Mouse (Mus musculus) spleen, adult 2 months (tissue): ENCODE results near the gene Taf6. TPM values are rescaled to one million over a fixed set of nuclear protein-coding genes. Genes with fewer than 3 reads are reported as not detected.

Source experiments
- DNase-seq, 2 experiments: peaks; one replicate each; pipeline versions ENCODE4 v3.0.0 to v3.0.0-alpha.2; 2012 to 2021; ENCODE audit warnings: low spot score in 2 of 2, low read depth in 1 of 2
- H3K27ac ChIP-seq: fragments of 200-500 bp; 2 replicates; pipeline ENCODE4 v1.5.1; 2012; ENCODE audit warnings: low read length, inconsistent platforms; ENCODE audit not compliant: insufficient read depth
- H3K27me3 ChIP-seq: fragments of 200-500 bp; 2 replicates; pipeline ENCODE4 v1.6.1; 2012; ENCODE audit warnings: mild to moderate bottlenecking, moderate library complexity, low read length, inconsistent platforms; ENCODE audit not compliant: control insufficient read depth, insufficient read depth
- H3K36me3 ChIP-seq: fragments of 200-500 bp; 2 replicates; pipeline ENCODE4 v1.6.1; 2012; ENCODE audit warnings: mild to moderate bottlenecking, low read length, inconsistent platforms; ENCODE audit not compliant: control insufficient read depth, insufficient read depth
- H3K4me1 ChIP-seq: fragments of 200-500 bp; 2 replicates; pipeline ENCODE4 v1.6.1; 2011; ENCODE audit warnings: inconsistent platforms; ENCODE audit not compliant: control insufficient read depth, insufficient read depth, insufficient read length
- H3K4me3 ChIP-seq: fragments of 200-500 bp; 2 replicates; pipeline ENCODE4 v1.5.1; 2011; ENCODE audit warnings: mild to moderate bottlenecking, inconsistent platforms; ENCODE audit not compliant: insufficient read depth, insufficient read length; ENCODE audit errors: extremely low read depth
- CTCF ChIP-seq: fragments of 200-500 bp; IDR thresholded peaks from 2 replicates; pipeline ENCODE4 v1.5.1; 2011; ENCODE audit warnings: mild to moderate bottlenecking, inconsistent platforms; ENCODE audit not compliant: insufficient read depth, insufficient read length, insufficient replicate concordance; ENCODE audit errors: extremely low read depth
- POLR2A ChIP-seq: fragments of 200-500 bp; IDR thresholded peaks from 2 replicates; pipeline ENCODE4 v1.6.1; 2011; ENCODE audit warnings: low read depth, low read length, inconsistent platforms
- WGBS: fragments of 180-500 bp; shearing (Covaris S2); methylation state at CpG from one replicate; pipeline ENCODE4 v1.1.7; 2018; 5-methylcytosine and 5-hydroxymethylcytosine counted together
- polyA plus RNA-seq: library from polyadenylated mRNA; depleted of rRNA; stranded (reverse); fragments of >200 nt; gene quantifications from 2 replicates; pipeline ENCODE4 v1.2.3, GENCODE M21; 2012; rRNA removed

Taf6 gene
- polyA plus RNA-seq = 38.6 and 50.6 TPM in 2 replicates

DNA sequence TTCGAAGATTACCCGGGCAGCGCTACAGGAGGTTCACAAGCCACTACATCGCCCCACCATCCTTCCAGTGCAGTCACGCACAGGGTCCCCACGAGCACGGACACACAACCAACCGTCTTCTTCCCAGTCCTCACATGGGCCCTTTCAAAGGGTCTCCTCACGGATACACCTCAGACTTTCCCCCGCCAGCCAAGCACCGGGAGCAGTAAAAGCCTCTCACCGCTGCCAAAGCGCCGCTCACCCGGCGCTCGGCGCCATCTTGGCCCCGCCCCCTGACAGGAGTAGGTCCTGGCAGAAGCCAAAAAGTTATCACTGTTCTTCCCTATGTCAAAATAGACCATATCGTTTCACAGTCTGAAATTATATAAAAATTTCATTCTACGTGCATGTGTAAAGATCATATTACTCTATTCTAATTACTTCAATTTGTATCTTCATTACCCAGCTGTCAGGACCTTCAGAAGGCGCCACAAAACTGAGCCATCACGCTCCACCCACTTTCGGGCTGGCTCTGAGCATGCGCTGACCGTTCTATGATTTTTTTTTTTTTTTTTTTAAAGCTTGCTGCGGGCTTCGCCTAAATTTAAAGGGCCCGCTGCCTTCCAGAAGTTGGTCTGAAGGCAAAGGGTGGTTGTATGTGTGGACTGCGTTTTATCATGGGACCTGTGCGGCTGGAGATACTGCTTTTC lies at the start of gene Taf6, which contains the start of gene Cnpy4:
Taf6 (minus strand) TSS at position 502 of the 689 bp plus-strand sequence.
Cnpy4 (plus strand) TSS at position 536 of the 689 bp plus-strand sequence.
- WGBS = under 1% methylated on average over 31 of the region's 31 CpGs
- peaks cover 11% of the 10 kb centered on the region for H3K36me3 ChIP-seq
- peak; percentile 77 to 88 for DNase-seq

DNA sequence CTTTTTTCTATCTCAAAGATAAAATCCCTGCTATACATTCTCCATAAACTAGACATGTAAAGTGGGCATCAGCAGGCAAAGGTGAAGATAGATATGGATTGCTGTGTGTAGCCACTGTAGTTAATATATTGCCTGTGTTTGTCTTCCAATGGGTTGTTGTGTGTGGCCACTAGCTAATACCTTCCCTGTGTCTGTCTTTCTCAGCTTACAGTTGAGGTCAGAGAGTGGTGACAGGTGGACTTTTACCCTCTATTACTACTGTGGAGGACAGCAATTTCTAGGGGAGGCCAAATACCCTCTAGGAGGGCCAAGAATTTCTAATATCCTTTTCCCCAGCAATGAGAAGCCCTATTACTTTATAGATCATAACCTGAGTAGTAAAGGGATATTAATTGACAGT lies 47.0 kb upstream of the Taf6 start:
- TF ChIP-seq CTCF = no peak
- no peak for TF ChIP-seq POLR2A
- Histone ChIP-seq H3K4me3 (no peak overlapping the region), H3K27ac (no peak overlapping the region), H3K27me3 (no peaks in the 10 kb centered on the region), H3K4me1 (no peaks in the 10 kb centered on the region), H3K36me3 (no peaks in the 10 kb centered on the region)
- no peak for DNase-seq

More for the DNA sequence above, at the start of gene Taf6, which contains the start of gene Cnpy4:
- Histone ChIP-seq H3K27me3 (no peaks in the 10 kb centered on the region), H3K4me3 (peak within 1 kb of the TSS; percentile 98), H3K27ac (peak within 1 kb of the TSS; percentile 79), H3K4me1 (no peaks in the 10 kb centered on the region)
- TF ChIP-seq POLR2A (peak; percentile 90), CTCF (no peak)

DNA sequence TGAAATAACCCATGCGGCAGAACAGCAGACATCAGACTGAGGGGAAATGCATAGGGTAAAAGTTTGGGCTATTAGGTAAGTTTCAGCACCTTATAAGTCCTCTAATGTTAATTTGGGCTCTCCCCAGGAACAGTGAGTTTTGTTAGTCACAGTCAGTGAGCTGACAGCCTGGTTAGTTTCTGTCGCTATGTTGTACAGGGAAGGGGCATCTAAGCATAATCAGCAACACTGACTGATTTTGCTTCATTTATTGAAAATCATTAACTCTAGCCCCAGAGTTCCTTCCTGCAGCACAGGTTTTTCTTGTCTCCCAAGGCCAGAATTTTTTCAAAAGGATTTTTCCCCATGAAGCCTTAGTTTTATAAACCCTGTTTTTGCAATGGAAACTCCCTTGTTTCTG lies 46.5 kb upstream of the Taf6 start:
- Histone ChIP-seq H3K36me3 (no peaks in the 10 kb centered on the region), H3K27ac (no peak overlapping the region), H3K4me1 (no peaks in the 10 kb centered on the region), H3K4me3 (no peak overlapping the region), H3K27me3 (no peaks in the 10 kb centered on the region)
- DNase-seq = no peak
- TF ChIP-seq POLR2A (no peak), CTCF (no peak)
- WGBS = 95% methylated on average over 2 of the region's 2 CpGs

DNA sequence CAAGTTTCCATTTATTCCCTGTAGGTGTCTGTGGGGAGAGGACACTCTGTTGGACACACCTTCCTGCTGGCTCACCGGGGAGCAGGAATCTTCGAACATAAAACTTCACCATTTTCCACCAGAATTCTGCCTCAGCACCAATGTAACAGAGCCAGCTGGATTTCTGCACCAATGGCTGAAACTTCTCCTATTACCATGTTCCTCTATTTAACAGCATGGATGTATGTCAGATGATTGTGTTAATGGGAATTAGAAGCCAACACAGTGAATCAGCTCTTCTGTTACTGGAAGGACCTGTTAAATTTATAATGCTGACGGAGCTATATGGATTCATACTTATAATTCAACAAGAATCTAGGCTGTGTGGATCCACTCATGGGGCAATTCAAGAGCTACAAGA lies 42.3 kb upstream of the Taf6 start:
- no peak for TF ChIP-seq CTCF
- TF ChIP-seq POLR2A = no peak
- 87% methylated on average over 3 of the region's 3 CpGs for WGBS
- peaks cover 4% of the 10 kb centered on the region; the same call in 1 of the 2 replicates for H3K4me1 ChIP-seq

DNA sequence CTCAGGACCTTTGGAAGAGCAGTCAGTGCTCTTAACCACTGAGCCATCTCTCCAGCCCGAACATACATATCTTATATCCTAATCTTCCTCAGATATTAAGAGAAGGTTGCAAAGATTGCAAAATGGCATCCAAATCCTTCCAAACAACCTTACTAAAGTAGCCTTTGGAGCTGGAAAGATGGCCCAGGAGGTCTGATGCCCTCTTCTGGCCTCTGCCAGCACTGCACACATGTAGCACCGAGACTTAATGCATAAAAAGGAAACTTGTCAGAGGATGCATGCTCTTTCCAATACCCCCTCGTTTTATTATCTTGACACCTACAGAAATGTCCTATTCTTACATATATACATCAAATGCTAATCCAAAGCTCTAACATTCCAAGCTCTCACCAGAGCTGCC lies 40.8 kb upstream of the Taf6 start:
- no peaks in the 10 kb centered on the region for H3K27me3 ChIP-seq
- peaks cover 4% of the 10 kb centered on the region; the same call in 1 of the 2 replicates for H3K4me1 ChIP-seq
- TF ChIP-seq CTCF (peak; percentile 29; the same call in 1 of the 2 replicates), POLR2A (no peak)
- no peaks in the 10 kb centered on the region for H3K36me3 ChIP-seq
- DNase-seq = peak; percentile 7 to 57
- WGBS = 38% methylated on average over 3 of the region's 3 CpGs
- H3K4me3 ChIP-seq = no peak overlapping the region
- no peak overlapping the region for H3K27ac ChIP-seq

More for the DNA sequence above, 42.3 kb upstream of the Taf6 start:
- no peak overlapping the region for H3K27ac ChIP-seq
- DNase-seq = no peak
- no peaks in the 10 kb centered on the region for H3K36me3 ChIP-seq
- H3K4me3 ChIP-seq = no peak overlapping the region
- no peaks in the 10 kb centered on the region for H3K27me3 ChIP-seq

DNA sequence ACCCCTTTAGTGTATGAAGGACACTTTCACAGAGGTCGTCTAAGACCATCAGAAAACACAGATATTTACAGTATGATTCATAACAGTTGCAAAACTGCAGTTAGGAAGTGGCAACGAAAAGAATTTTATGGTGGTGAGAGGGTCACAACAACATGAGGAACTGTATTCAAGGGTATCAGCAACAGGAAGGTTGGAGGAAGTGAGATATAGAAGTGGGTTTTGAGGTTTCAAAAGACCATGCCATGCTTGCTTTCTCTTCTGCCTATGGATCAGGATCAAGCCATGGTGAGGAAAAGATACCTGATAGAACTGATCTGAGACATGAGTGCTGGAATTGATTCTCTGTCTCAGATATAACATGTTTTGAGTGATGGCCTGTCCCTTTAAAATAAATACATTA lies 40.1 kb upstream of the Taf6 start:
- Histone ChIP-seq H3K4me3 (no peak overlapping the region), H3K4me1 (peaks cover 4% of the 10 kb centered on the region; the same call in 1 of the 2 replicates), H3K36me3 (no peaks in the 10 kb centered on the region), H3K27ac (no peak overlapping the region), H3K27me3 (no peaks in the 10 kb centered on the region)
- peak in 1 of 2 experiments; percentile 5 for DNase-seq
- 7% methylated on average over 2 of the region's 2 CpGs for WGBS
- TF ChIP-seq CTCF = no peak
- TF ChIP-seq POLR2A = no peak

DNA sequence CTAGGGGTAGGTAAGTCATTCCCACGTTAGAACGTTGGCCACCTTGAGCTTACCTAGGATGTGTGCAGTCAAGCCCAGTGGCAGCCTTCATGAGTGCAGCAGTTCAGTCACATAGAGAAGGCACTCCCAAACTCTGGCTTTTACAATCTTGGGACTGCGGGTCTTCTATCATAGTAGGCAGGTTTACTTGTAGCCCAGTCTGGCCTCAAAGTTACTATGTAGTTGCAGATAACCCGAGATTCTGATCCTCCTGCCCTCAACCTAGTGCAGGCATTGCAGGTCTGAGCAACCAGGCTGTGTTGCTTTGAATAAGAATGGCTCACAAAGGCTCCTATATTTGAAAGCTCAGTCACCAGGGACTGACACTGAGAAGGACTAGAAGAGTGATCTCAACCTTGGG lies 39.2 kb upstream of the Taf6 start:
- Histone ChIP-seq H3K4me3 (no peak overlapping the region), H3K27ac (no peak overlapping the region), H3K4me1 (peaks cover 4% of the 10 kb centered on the region; the same call in 1 of the 2 replicates), H3K36me3 (no peaks in the 10 kb centered on the region), H3K27me3 (no peaks in the 10 kb centered on the region)
- no peak for DNase-seq
- TF ChIP-seq POLR2A (no peak), CTCF (no peak)
- 17% methylated on average over 4 of the region's 4 CpGs for WGBS
